In the genomic region with DNA sequence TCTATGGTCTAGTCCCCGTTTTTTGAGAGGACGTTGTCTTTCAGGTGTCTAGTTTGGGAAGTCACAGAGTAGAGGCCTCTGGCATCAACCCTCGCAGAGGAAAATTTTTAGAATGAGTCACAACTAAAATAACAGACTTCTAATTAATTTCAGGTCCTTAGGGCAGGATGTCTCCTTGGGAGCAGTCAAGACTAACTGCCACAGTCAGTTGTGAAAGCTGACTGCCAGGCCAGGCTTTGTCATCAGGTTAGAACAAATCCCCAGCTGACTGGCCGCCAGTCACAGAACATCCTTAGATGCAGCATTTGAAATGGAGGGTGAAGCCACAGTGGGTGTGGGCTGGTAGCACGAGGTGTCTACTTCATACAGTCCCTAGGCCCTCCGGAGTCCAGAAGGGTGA, we compare ENCODE assay signal across 23 mouse cellular contexts.
"Had no signal": no experiment of that assay in that cellular context is flagged by ENCODE, and none has a peak within 500 bp of the region (broad histone marks: within the 10 kb centered on the region; RNA-seq: fewer than 3 reads in every experiment).

No protein-coding gene starts in this region.

- H3K9me3 ChIP-seq: limb, embryonic 10.5 days; limb, embryonic 13.5 days; liver, embryonic 12.5 days; liver, embryonic 15.5 days; lung, embryonic 15.5 days; megakaryocyte, embryonic 14.5 days; midbrain, embryonic 12.5 days; midbrain, embryonic 15.5 days; neural tube, embryonic 12.5 days; neural tube, embryonic 15.5 days; stomach, embryonic 15.5 days had no signal

- ATAC-seq: liver, embryonic 12.5 days; midbrain, embryonic 15.5 days had no signal

- H3K27ac ChIP-seq: kidney, postnatal 0 days; layer of hippocampus, adult 2 months; limb, embryonic 10.5 days; limb, embryonic 13.5 days; liver, embryonic 12.5 days; liver, embryonic 15.5 days; lung, embryonic 15.5 days; midbrain, embryonic 12.5 days; midbrain, embryonic 15.5 days; neural tube, embryonic 12.5 days; neural tube, embryonic 15.5 days; stomach, embryonic 15.5 days had no signal

- H3K4me1 ChIP-seq: limb, embryonic 10.5 days; limb, embryonic 13.5 days; liver, embryonic 12.5 days; liver, embryonic 15.5 days; lung, embryonic 15.5 days; megakaryocyte, embryonic 14.5 days; midbrain, embryonic 12.5 days; midbrain, embryonic 15.5 days; neural tube, embryonic 12.5 days; neural tube, embryonic 15.5 days; stomach, embryonic 15.5 days had no signal

- H3K9ac ChIP-seq: limb, embryonic 13.5 days; liver, embryonic 12.5 days; liver, embryonic 15.5 days; lung, embryonic 15.5 days; midbrain, embryonic 12.5 days; midbrain, embryonic 15.5 days; neural tube, embryonic 12.5 days; neural tube, embryonic 15.5 days; stomach, embryonic 15.5 days had no signal

- H3K4me3 ChIP-seq: layer of hippocampus, adult 2 months; limb, embryonic 10.5 days; limb, embryonic 13.5 days; liver, embryonic 12.5 days; liver, embryonic 15.5 days; lung, embryonic 15.5 days; megakaryocyte, embryonic 14.5 days; midbrain, embryonic 12.5 days; midbrain, embryonic 15.5 days; neural tube, embryonic 12.5 days; neural tube, embryonic 15.5 days; stomach, embryonic 15.5 days had no signal

- H3K27me3 ChIP-seq: limb, embryonic 13.5 days; liver, embryonic 12.5 days; liver, embryonic 15.5 days; lung, embryonic 15.5 days; megakaryocyte, embryonic 14.5 days; midbrain, embryonic 12.5 days; midbrain, embryonic 15.5 days; neural tube, embryonic 12.5 days; neural tube, embryonic 15.5 days; stomach, embryonic 15.5 days had no signal

- H3K36me3 ChIP-seq: limb, embryonic 10.5 days; limb, embryonic 13.5 days; liver, embryonic 12.5 days; liver, embryonic 15.5 days; lung, embryonic 15.5 days; midbrain, embryonic 12.5 days; midbrain, embryonic 15.5 days; neural tube, embryonic 12.5 days; neural tube, embryonic 15.5 days; stomach, embryonic 15.5 days had no signal

- H3K4me2 ChIP-seq: limb, embryonic 13.5 days; liver, embryonic 12.5 days; liver, embryonic 15.5 days; lung, embryonic 15.5 days; midbrain, embryonic 12.5 days; midbrain, embryonic 15.5 days; neural tube, embryonic 12.5 days; neural tube, embryonic 15.5 days; stomach, embryonic 15.5 days had no signal

- DNase-seq: kidney, postnatal 25 days; layer of hippocampus, adult 9-11 months; liver; lung, adult 18-20 months; lung, postnatal 10 days; lung, postnatal 36 days; right cerebral cortex, adult 18-20 months; right cerebral cortex, postnatal 14 days; right cerebral cortex, postnatal 4 days; thymus, postnatal 36 days had no signal
